Mouse (Mus musculus) lung, postnatal 25 days (tissue): ENCODE measurements around the gene Erc2.

Source experiments
- DNase-seq: peaks from one replicate; pipeline ENCODE4 v3.0.0; 2022; ENCODE audit warnings: low spot score

Erc2 gene

DNA sequence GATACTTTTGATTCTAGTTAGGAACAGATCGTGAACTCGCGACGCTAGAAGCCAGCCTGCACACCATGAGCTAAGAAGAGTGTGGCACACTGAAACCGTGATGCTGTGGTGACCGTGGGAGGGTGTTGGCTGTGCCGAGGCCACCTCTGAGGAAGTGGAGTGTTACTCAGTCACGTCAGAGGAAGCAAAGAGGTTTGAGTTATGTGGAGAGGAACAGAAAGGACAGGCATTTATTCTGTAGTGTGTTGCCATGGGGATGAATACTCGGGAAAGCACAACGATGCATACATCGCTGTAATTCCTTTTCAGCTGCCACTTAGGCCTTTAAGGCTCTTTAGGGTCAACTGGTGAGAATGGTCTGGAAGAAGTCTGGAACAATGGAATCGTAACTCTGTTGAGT is 445.8 kb downstream of the Erc2 start:
- peak; percentile 5 for DNase-seq

DNA sequence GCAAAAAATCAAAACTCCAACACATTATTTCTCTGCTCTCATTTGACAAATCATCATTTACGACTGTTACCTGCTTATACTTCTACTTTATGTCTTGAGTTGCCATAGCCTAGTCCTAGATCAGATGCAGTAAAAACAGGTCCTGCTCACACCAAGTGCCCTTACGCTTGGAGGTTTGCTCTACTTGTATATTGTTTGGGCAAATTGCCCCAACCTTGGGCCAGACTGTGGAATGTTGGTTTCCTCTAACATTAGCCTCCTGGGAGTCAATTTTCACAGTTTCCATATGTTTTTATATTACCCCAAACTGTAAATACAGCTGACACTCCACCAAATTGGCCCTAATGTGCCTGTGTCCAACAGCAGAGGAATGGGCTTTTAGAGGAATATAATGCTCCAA is 447.6 kb downstream of the Erc2 start:
- no peak for DNase-seq

DNA sequence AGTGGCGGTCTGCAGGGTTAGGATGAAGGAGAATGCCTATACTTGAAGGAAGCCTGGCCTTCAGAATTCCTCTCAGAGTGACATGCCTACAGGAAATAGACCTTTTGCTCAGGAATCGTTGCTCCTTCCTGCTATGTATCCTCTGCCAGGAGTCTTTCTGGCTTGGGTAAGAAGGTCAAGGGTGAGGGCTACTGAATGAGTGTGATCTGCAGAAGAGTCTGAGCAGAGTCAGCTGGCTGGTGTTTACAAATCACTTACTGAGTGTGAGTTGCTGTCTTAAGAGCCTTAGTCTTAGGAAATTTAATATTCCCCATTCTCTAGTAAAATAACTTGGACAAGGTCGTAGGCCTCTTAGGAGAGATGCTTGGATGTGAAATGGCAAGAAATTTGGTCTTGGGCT is 450.3 kb downstream of the Erc2 start:
- peak; percentile 43 for DNase-seq

DNA sequence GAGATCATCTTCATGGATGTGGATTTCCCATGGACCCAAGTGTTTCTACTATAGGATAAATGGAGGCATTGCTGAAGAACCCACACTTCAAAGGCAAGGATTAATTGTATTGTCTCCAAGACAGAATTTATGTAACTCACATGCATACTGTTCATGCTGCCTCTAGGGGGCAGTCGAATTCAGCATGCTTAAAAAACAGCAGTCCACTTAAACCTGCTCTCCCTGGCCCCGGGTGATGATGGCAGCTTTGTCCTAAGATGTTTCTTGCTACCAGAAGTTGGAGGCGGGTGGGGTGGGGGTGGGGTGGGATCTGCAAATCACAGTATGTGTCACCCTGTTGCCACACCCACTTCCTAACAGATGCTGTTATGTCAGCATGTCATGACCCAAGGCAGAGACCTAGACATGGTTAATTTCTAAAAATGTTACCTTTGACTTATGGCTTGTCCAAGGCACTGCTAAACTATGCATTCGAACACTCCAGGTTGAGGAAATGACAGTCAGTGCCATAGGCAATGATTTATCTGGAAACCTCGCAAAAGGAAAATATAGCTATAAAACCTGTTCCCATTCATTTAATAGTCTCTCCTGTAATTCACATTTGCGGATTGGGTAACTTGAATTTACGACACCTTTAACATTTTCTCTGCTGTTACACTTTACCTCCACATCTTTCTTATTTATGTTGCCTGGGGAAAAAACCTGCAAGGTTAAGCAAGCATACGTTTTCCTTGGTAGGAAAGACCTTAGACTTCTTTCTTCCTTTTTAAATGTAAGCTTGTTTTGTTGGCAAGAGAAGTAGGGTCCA is 467.6 kb downstream of the Erc2 start:
- DNase-seq = peak; percentile 2

DNA sequence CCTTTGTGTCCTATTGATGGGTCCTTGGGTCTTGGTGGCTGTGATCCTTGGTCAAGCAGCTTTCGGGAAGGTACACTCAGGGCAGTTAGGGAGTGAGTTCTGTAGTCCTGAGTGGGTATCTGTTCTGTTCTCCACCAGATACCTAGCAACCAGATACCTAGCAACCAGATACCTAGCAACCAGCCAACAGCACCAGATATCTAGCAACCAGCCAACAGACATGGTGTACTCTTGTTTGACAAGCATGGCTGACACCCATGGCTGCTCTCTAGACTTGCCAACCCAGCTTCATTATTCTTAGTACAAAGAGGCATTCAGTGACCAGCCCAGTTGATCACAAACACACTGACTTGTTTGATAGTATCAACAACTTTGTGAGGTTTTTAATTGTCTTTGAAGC is 469.1 kb downstream of the Erc2 start:
- DNase-seq = no peak

DNA sequence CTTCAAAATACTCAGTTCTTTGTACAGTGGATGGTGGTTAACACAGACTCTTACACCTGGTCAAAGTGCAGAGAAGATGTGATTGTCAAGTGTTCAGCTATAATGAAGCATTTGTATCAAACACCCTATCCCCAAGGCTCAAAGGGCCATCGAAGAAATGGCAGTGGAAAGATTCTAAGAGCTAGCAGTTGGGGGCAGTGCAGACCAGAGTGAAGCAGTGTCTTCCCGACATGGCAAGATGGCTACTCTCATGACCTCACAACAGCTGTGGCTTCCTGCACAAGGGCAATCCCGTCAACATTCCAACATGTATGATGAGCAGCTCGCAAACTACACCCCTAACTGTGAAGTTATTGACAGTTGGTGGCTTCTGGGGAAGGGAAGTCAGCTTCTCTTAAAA is 471.0 kb downstream of the Erc2 start:
- DNase-seq = no peak

DNA sequence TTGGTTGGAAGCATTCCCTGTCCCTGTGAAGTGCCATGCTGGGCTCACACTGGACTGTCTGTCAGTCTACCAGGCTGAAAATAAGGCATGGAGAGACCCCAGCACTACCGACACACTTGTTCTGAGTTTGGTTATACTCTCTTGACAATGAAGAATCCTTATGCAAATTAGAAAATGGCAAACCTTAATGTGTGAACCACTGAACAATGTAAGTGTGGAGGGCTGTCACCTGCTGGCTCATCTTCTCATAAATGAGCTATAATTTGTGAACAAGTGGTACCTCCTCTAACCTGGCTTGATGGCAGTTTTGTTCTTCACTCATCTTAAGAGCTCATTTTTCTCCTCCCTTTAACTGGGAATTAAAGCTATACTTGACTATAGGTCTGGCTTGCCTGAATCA is 471.7 kb downstream of the Erc2 start:
- no peak for DNase-seq

DNA sequence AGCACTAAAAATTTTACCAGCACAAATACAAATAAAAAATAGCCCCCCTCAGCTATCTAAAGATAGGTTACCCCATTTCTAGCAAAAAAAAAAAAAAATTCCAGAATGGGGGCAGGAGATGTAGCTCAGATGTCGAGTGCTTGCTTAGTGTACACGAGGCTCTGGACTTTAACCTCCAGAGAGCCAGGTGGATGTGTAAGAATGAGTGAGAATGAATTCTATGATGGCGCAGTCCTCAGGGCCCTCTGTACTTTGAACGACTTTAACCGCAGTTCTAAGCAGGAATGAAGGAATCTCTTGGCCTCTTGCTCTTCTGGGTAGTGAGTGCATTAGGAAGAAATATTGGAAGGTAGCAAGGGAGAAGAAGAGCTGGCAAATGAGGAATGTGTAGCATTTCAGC is 476.9 kb downstream of the Erc2 start:
- DNase-seq = no peak

DNA sequence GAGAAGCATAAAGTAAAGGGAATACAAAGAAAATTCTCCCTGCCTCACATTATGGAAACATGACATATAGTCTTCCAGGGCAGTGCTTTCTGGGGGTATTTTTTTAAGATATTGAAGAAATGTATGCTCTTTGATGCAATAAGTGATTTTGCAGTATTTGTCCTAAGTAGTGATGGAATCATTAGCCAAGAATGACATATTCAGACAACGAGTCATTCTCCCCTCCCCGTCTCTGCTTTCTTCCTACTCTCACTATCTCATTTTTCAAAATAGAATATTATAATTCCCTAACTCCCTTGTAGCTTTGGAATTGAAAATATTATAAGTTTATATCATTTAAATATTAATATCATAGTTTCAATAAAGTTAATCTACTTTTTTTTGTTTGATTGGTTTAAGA is 490.9 kb downstream of the Erc2 start:
- DNase-seq = no peak

DNA sequence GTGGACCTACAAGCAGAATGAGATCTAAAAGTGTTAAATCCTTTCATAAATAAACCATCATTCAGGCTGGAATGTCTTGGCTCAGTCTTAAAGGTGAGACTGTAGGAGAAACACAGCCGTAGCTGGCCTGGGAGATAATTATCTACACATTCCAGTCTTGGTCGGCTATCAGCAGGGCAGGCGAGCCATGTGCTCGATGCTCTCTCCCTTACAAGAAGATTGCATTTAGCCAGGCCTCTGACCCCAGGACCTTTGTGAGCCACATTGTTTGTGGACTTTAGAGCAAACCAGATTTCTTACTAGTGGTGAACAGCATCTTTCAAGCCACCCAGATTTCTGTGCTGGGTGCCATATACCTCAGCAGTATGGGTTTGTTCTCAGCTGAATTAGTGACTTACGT is 498.6 kb downstream of the Erc2 start:
- no peak for DNase-seq

DNA sequence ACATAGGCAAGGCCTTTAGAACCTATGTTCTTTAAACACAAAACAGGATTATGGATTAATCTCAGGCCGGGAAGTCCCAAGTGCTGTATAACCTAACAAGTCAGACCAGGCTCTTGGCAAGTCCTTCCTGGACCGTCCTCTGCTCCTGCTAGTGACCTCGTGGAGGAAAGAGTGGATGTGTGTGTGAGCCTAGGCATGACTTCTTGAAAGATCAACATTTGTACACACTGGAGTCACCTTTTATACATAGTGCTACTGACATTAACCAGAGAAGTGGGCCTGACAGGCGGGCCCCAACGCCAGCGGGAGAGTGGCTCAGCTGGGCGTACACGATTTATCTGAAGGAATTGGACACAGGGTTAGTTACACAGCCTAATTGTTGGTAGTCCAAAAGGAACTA is 504.6 kb downstream of the Erc2 start:
- DNase-seq = no peak

DNA sequence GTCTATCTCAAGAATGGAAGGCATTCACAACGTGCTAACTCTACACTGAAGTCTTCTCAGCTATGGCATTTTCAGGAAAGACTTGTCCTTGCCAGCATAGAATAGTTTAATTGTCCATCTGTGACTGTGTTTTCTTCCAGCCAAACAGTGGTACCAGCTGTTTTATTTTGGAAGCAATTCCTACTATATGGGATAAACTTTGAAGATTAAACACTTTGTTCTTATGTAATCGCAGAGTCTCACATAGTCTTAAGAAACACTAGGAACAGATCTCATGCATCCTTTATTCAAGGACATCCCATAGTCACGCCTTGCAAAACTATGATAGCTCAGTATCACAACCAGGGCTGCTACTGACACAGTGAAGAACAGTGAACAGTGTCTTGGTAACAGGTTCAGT is 506.8 kb downstream of the Erc2 start:
- no peak for DNase-seq

DNA sequence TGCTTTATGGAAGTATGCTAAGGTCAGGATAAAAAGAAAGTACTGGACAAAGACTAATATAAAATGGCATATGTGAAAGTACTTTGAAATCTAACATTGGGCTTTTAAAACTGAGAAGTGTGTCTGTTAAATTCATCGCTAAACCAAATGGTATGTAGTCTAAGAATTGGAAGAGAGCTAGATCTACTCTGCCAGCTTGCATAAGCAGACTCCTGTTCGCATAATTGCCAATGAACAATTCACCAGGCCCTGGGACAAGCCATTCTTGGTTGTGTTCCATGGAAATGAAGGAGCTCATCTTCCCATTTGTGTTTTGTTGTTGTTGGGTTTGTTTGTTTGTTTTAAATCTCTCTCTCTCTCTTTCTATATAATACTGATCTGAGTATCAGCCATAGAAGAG is 521.8 kb downstream of the Erc2 start:
- DNase-seq = no peak

DNA sequence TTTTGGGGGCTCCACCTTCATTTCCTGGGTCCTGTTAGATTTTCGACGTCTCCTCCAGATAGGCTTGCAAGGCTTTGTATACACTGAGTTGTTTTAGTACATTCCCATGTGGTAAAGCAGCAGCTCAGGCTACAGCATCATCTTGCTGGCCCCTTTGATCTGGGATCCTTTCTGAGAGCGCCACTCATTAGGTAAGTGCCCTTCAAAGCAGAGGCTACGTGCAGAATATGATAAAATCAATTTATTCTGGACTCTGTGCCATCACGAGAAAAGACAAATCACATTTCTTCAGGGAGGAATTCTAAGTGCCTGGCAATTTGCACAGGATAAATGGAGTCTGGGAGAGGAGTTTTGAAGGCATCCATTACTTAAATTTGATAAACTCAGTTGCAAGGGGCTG is 525.0 kb downstream of the Erc2 start:
- no peak for DNase-seq

DNA sequence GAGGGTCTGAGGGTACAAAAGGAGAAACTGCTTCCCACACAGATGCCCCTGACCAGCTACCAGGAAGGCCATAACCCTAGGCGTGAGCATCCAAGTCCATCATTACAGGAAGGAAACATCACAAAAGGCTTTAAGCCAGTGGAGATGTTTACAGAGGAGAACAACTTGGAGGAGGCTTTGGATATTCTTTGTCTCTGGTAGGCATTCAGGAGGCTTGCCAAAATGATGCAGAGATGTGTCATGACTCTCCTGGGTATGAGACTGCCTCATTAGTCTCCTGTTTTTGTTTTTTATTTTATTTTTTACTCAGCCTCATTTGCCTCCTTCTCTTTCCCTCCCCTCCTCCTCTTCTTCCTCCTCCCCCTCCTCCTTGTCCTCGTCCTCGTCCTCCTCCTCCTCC is 528.7 kb downstream of the Erc2 start:
- DNase-seq = no peak

DNA sequence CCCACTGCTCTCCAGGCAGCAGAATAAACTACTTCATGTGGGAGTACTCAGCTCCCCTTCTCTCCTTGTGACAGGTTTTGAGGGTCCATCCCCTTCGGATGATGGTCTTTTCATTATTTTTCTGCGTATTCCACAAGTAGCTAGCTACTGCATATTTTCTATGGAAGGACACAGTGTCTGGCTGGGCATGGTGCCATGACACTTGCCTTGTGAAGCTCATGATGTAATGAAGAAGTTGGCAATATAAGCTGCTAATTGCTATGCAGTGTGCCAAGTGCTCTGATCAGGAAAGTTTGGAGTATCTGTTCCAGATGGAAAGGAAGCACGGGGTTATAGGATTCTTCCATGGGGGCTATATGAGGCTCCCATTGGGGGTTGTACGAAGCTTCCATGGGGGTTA is 533.5 kb downstream of the Erc2 start:
- DNase-seq = no peak

DNA sequence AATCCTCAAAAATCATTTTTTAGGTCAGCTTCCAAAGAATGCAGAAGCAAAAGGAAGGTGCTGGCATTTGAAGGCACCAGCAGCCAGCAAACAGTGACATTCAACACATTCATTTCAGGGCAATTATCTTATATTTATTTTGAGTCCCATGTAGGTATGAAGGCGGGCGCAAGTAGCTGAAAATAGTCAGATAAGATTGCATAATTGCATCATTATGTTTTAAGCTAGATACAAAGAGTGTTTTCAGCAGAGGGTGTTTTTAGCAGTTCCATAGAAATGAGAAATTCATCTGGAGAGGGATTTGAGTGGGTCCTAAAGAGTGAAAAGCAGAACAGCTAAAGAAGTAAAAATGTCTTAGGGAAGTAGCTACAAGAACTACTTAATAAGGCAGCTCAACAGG is 538.6 kb downstream of the Erc2 start:
- no peak for DNase-seq

DNA sequence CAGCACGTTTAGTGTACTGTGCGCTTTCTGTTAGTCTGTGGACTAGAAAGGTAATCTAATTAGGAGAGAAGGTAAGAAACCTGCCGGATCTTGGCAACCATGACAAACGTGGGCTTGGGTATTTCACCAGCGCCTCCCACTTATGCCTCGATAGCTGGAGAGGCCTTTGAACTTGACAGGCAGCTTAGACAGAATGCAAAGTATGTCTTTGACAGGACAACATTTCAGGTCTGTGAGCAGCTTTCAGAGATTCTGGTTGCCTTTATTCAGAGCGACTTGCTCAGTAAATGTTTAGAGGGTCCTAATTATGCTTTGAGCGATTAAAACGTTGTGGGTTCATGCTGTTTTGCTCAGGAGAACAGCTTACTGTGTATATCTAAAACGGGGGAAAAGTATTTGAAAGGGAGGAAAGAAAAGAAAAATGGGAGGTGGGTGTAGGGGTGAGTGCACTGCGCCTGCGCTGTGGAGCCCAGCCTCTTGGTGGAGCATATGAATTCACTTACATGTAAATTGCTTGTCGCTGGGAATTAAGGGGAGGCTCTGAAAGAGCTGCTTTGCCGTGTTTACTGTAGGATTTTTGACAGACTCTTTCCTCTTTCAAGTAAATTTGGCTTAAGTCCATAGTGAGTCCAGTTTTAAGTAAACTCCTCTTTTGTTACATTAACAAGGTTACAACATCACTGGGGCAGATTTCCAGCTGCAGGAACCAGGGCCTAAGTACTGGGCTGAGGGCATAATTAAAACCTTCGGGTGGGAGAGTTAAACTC is 542.6 kb downstream of the Erc2 start:
- DNase-seq = peak; percentile 38

DNA sequence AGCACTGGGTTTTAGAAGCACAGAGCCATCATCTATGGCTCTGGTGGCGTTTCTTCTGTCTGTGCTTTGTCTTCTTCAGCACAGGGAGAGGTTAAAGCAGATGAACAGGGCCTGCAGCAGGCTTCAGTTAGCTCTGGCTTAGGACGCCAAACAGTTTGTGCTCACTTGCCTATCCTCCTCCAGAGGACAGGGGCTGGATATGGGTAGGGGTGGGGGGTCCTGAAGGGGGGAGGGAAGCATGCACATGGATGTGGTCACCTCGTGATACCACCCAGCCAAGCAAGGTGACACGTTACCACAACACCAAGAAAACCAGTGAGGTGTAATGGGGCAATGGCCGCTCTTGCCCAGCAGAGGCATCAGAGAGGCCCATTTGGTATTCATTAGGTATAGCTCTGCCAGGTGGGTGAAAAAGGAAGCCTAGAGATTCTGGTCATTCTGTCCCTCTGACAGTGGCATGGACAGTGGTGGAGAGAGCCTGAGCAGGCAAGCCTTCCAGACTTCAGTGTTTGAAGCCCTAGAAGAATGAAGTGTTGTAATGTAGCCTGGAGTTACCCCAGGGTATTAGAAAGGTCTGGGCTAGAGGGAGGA is 543.5 kb downstream of the Erc2 start:
- no peak for DNase-seq

DNA sequence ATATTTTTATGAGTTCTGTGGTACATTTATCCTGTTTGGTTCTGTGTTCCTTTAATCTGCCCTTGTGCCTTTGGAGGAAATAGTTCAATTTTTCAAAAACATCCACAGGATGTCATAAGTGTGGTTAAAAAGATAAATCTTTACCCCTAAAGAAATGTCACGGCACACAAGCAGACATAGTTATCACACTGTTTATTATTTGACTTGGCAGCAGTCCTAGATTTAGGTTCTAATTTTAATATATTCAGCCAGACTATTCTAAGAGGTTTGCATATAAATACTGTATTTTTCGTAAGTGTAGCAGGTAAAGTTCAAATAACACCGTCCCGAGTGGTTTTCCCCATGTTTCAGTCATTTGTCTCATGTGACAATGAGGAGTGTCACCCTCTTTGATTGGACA is 548.5 kb downstream of the Erc2 start:
- no peak for DNase-seq

DNA sequence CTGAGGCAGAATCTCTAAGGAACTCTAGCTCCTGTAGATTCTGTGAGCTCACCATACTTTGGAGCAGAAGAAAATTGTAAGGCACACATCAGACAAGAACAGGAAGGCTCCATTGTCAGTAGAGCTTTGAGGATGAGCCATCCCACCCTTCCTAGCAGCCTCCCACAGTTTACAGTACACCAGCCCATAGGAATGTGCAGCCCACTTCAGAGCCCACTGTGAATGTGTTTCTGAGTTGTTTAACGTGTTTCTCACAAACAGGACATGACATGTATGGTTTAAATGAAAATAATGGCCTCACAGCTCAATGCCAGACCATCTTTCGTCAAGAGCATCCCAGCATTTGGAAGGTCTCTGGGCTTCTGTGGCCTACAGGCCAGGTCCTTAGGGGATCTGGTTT is 549.1 kb downstream of the Erc2 start:
- no peak for DNase-seq

DNA sequence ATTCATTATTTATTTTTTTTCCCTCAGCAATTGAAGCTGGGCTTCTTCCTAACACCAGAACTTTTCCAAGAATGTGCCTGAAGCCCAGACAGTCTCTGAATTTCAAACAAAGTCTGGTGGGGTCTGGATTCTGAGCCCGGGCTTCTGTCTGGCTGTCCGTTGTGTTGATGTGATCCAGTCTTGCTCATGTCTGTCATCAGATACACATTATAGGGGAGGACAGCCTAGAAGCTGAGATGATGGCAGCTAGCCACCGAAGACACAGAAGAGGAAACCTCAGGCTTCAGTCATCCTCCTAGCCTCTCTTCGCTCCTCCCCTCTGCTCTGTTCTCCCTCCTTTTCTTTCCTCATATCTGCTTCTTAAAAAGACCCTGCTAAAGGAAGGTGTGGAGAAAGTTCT is 551.5 kb downstream of the Erc2 start:
- DNase-seq = peak; percentile 44

DNA sequence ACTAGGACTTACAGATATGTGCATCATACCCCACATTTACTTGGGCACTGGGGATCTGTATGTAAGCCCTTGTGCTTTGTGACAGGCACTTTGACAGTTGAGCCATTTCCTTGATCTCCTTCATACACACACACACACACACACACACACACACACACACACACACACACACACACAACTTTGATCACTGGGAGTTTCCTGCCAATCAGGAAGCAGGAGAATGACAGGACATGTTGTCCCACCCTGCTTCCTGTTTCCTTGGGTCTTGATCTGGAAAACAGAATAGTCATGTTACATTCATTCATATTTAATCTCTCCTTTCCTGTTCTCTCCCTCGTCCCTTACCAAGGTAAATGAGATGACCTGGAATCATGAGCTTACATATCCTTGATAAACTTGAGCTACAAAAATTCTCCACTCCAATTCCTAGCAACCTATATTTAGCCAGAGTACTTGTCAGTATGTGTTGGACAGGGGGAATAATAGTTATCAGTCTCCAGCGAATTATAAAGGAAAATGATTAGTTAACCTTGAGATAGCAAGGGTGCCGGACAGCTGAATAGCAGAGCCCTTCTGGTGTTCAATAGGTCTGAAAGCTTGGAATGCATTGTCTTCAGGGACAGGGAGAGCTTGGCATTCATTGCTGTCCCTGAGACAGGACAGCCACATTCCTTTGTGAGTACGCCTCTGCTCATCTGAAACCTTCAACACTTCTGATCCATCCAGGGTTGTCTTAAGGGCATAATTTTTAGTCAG is 559.0 kb downstream of the Erc2 start:
- DNase-seq = peak; percentile 1
